Mouse (Mus musculus) stomach, postnatal 0 days (tissue): Measurements from ENCODE around the gene Uts2r. TPM values are rescaled to one million over a fixed set of nuclear protein-coding genes. Genes with fewer than 3 reads are reported as not detected.
A peak's percentile ranks its signal among the peaks of the same experiment; 100 is the strongest.

Experiments
- ATAC-seq: fragments of 200-750 bp; cut with Nextera tagmentation; 2 replicates; pipeline ENCODE4 v1.8.0; 2017; ENCODE audit not compliant: low FRiP score, low TSS enrichment
- DNase-seq: peaks from one replicate; pipeline ENCODE4 v3.0.0-alpha.2; 2016; ENCODE audit warnings: low spot score
- H3K27ac ChIP-seq: fragments of 300-500 bp; sonication (generic); replicated peaks from 2 replicates; pipeline ENCODE4 v1.5.1; 2014; ENCODE audit warnings: mild to moderate bottlenecking, control low read depth
- H3K27me3 ChIP-seq: fragments of 300-500 bp; sonication (generic); 2 replicates; pipeline ENCODE4 v1.6.1; 2014; ENCODE audit warnings: low read length; ENCODE audit not compliant: control insufficient read depth, insufficient read depth
- H3K36me3 ChIP-seq: fragments of 300-500 bp; sonication (generic); 2 replicates; pipeline ENCODE4 v1.6.1; 2014; ENCODE audit warnings: low read length, mixed read lengths; ENCODE audit not compliant: control insufficient read depth, insufficient read depth
- H3K4me1 ChIP-seq: fragments of 300-500 bp; sonication (generic); replicated peaks from 2 replicates; pipeline ENCODE4 v1.6.1; 2014; ENCODE audit warnings: antibody characterized with exemption; ENCODE audit not compliant: control insufficient read depth, insufficient read depth
- H3K4me2 ChIP-seq: fragments of 300-500 bp; sonication (generic); replicated peaks from 2 replicates; pipeline ENCODE4 v1.6.1; 2014; ENCODE audit warnings: low read depth, mild to moderate bottlenecking, control low read depth, moderate library complexity
- H3K4me3 ChIP-seq: fragments of 300-500 bp; sonication (generic); 2 replicates; pipeline ENCODE4 v1.5.1; 2014; ENCODE audit warnings: low read depth, low read length, control low read depth
- H3K9ac ChIP-seq: fragments of 300-500 bp; sonication (generic); 2 replicates; pipeline ENCODE4 v1.6.1; 2014; ENCODE audit warnings: mild to moderate bottlenecking, low read length, control low read depth, mixed read lengths
- H3K9me3 ChIP-seq: fragments of 300-500 bp; sonication (generic); 2 replicates; pipeline ENCODE4 v1.6.1; 2016; ENCODE audit warnings: low read length; ENCODE audit not compliant: control insufficient read depth
- CTCF ChIP-seq: IDR thresholded peaks from 2 replicates; pipeline ENCODE4 v1.5.1; 2016; ENCODE audit warnings: antibody characterized with exemption, low read depth, mild to moderate bottlenecking, moderate library complexity
- EP300 ChIP-seq: optimal IDR thresholded peaks from 2 replicates; pipeline ENCODE3; 2016; ENCODE audit warnings: antibody characterized with exemption
- WGBS: fragments of 180-500 bp; shearing (Covaris S2); extraction: QIAGEN DNeasy Blood & Tissue Kit; methylation state at CpG from one replicate; pipeline ENCODE4 v1.1.7; 2014; 5-methylcytosine and 5-hydroxymethylcytosine counted together
- polyA plus RNA-seq: library from polyadenylated mRNA; unstranded; fragments of >200 nt; fragmentation: Nextera tagmentation; extraction: Ambion mirVana; gene quantifications from 2 replicates; pipeline ENCODE4 v1.2.1, GENCODE M21; 2015

Uts2r gene
- polyA plus RNA-seq, 1 experiment from 2014 or later, result not detected

DNA sequence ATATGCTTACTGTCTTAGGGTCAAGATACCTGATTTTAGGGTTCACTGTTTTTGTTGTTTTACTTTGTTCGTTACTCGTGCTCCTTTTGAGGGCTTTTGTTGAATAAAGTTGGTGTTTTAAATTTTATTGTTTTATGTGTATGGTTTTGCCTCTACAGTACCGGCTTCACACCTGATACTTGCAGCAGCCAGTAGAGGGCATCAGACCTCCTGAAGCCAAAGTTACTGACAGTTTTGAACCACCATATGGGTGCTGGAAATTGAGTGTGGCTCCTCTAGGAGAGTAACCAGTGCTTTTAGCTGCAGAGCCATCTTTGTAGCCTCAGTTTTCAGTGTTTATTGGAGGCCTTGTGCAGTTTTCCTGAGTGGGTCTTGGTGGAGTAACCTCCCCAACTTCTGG is 11.9 kb upstream of the Uts2r start:
- no peak overlapping the region for H3K27ac ChIP-seq
- WGBS, result 82% methylated on average over 3 of the region's 3 CpGs
- H3K9me3 ChIP-seq, result no peaks in the 10 kb centered on the region
- no peaks in the 10 kb centered on the region for H3K4me1 ChIP-seq
- no peaks in the 10 kb centered on the region for H3K36me3 ChIP-seq
- H3K4me3 ChIP-seq, result no peak overlapping the region
- H3K4me2 ChIP-seq, result no peak overlapping the region
- DNase-seq (no peak), ATAC-seq (no peak)
- H3K9ac ChIP-seq, result no peak overlapping the region
- H3K27me3 ChIP-seq, result no peaks in the 10 kb centered on the region
- TF ChIP-seq CTCF (peak; percentile 47), EP300 (no peak)

DNA sequence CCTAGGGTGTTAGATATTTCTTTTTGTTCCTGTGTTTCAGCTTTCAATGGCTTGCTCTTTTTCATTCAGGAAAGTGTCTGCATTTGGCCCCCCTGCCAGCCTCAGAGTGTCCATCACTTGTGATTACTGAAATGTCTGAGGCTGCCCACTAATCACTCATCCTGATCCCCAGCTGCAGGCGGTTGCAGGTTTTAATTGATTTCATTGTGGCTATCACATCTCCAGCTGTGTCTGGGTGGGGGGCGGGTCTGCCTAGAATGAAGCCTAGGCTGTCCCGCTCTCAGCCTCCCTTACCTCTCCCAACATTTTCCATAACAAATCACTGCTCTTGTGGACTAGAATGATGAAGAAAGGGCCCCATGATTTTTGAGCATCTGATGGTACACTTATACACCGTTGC is 5.9 kb upstream of the Uts2r start:
- TF ChIP-seq EP300 (no peak), CTCF (no peak)
- no peak for DNase-seq
- 38% methylated on average over 4 of the region's 4 CpGs for WGBS
- Histone ChIP-seq H3K36me3 (no peaks in the 10 kb centered on the region), H3K9me3 (no peaks in the 10 kb centered on the region), H3K4me3 (no peak overlapping the region), H3K27me3 (peaks cover 7% of the 10 kb centered on the region), H3K9ac (no peak overlapping the region), H3K4me2 (no peak overlapping the region), H3K4me1 (no peaks in the 10 kb centered on the region), H3K27ac (no peak overlapping the region)
- no peak for ATAC-seq

DNA sequence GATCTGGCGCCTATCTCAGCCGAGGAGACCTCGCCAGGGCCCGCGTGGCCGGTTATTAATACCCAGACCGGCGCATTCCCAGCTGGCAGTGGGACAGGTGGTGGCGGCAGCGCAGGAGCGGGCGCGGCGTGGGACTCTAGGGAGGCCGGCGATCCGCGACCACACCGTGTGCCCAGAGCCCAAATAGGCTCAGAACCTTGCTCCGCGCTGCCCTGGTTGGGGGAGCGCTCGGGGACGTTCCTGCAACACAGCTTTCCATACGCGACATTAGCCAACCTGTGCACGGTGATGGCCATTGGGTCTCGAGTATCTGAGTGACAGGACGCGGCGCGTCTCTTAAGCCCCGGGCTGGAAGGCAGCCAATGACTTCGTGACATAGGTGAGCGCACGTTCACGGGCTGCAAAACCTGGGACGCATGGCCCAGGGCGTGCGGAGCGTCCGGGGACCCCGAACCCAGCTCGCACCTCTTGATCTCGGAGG is 3.6 kb upstream of the Uts2r start:
- no peaks in the 10 kb centered on the region for H3K4me1 ChIP-seq
- no peaks in the 10 kb centered on the region for H3K36me3 ChIP-seq
- no peak overlapping the region for H3K9ac ChIP-seq
- H3K27me3 ChIP-seq, result peaks cover 7% of the 10 kb centered on the region
- peak; percentile 34 for DNase-seq
- no peak for TF ChIP-seq CTCF
- TF ChIP-seq EP300, result no peak
- H3K27ac ChIP-seq, result no peak overlapping the region
- H3K4me2 ChIP-seq, result peak overlapping the region; percentile 49
- no peaks in the 10 kb centered on the region for H3K9me3 ChIP-seq
- WGBS, result under 1% methylated on average over 45 of the region's 45 CpGs
- peak; percentile 49; the same call in 1 of the 2 replicates for ATAC-seq
- peak overlapping the region; percentile 24 for H3K4me3 ChIP-seq

DNA sequence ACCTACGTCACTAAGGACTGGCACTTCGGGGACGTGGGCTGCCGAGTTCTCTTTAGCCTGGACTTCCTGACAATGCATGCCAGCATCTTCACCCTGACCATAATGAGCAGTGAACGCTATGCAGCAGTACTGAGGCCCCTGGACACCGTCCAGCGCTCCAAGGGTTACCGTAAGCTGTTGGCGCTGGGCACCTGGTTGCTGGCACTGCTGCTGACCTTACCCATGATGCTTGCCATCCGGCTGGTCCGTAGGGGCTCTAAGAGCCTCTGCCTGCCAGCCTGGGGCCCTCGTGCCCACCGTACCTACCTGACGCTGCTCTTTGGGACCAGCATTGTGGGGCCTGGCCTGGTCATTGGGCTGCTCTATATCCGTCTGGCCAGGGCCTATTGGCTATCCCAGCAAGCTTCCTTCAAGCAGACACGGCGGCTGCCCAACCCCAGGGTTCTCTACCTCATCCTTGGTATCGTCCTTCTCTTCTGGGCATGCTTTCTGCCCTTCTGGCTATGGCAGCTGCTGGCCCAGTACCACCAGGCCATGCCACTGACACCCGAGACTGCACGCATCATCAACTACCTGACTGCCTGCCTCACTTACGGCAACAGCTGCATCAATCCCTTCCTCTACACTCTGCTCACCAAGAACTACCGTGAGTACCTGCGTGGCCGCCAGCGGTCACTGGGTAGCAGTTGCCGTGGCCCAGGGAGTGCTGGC is 720 bp downstream of the Uts2r start:
- H3K27ac ChIP-seq, result no peak overlapping the region
- 92% methylated on average over 26 of the region's 26 CpGs for WGBS
- H3K4me3 ChIP-seq, result no peak overlapping the region
- H3K9me3 ChIP-seq, result no peaks in the 10 kb centered on the region
- no peak for ATAC-seq
- no peaks in the 10 kb centered on the region for H3K4me1 ChIP-seq
- no peaks in the 10 kb centered on the region for H3K36me3 ChIP-seq
- no peak overlapping the region for H3K4me2 ChIP-seq
- no peak overlapping the region for H3K9ac ChIP-seq
- H3K27me3 ChIP-seq, result peaks cover 7% of the 10 kb centered on the region; the same call in 1 of the 2 replicates
- TF ChIP-seq EP300, result no peak
- no peak for DNase-seq

DNA sequence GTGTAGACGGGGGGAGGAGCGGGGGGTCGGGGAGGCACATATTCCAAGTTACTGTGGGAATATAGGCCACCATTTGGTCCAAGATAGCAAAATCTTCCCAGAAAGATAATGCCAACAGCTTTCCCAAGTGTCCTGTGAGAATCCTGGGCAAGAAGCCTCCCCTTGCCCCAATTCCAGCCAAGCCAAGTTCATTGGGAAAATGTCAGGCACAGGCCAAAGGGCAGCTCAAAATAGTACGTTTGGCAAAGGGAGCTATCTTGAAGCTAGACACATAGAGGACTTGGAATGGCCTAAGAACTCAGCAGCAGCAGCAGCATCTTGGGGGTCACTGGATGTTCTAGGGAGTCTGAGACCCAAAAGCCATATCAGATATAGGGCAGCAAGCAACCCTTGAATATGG is 3.7 kb downstream of the Uts2r start:
- no peaks in the 10 kb centered on the region for H3K4me1 ChIP-seq
- no peak overlapping the region for H3K27ac ChIP-seq
- no peak for DNase-seq
- TF ChIP-seq CTCF (no peak), EP300 (no peak)
- H3K9me3 ChIP-seq, result no peaks in the 10 kb centered on the region
- WGBS, result 76% methylated on average over 4 of the region's 4 CpGs
- H3K27me3 ChIP-seq, result no peaks in the 10 kb centered on the region
- ATAC-seq, result no peak
- H3K9ac ChIP-seq, result no peak overlapping the region
- no peak overlapping the region for H3K4me2 ChIP-seq
- no peaks in the 10 kb centered on the region for H3K36me3 ChIP-seq
- no peak overlapping the region for H3K4me3 ChIP-seq

DNA sequence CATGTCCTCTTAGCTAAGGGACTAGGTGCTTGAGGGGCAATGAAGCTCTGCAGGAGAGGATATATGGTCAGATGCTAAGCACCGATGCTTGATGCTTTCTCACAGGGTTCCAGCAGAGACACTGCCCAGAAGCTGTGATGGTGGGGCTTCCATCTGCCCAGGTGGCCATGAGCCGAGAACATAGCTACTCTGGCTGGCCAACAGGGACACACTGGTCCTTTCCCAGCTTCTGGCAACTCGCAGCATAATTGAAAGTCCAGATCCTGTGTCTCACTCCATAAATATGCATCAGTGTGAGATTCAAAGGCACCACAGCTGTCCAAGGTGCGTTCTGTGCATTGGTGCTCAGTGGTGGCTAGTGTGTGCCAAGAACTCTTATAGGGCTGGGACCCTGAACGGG is 13.1 kb downstream of the Uts2r start:
- no peak overlapping the region for H3K27ac ChIP-seq

More for the DNA sequence above, 13.1 kb downstream of the Uts2r start:
- no peak for ATAC-seq
- H3K9me3 ChIP-seq, result no peaks in the 10 kb centered on the region
- no peak for DNase-seq
- H3K27me3 ChIP-seq, result no peaks in the 10 kb centered on the region
- no peaks in the 10 kb centered on the region for H3K36me3 ChIP-seq
- H3K4me2 ChIP-seq, result no peak overlapping the region
- no peak overlapping the region for H3K9ac ChIP-seq
- H3K4me1 ChIP-seq, result no peaks in the 10 kb centered on the region
- 84% methylated on average over 5 of the region's 5 CpGs for WGBS
- no peak overlapping the region for H3K4me3 ChIP-seq
- no peak for TF ChIP-seq CTCF
- no peak for TF ChIP-seq EP300
